Mouse (Mus musculus) E14TG2a.4 (cell line): ENCODE measurements at regions not wholly inside any gene's neighbourhood (a gene's known extent, or its start where the extent isn't known, plus 50 kb on each side); places are given as distances from the start of the nearest gene placed in this dataset.

Experiments
- CTCF ChIP-seq: conservative IDR thresholded peaks from 2 replicates; pipeline ENCODE4 v1.5.1; 2014; ENCODE audit warnings: low read length
- NANOG ChIP-seq: IDR thresholded peaks from 2 replicates; pipeline ENCODE4 v1.6.1; 2014; ENCODE audit warnings: borderline replicate concordance, low read length, mixed read lengths
- POU5F1 ChIP-seq: IDR thresholded peaks from 2 replicates; pipeline ENCODE4 v1.6.1; 2014; ENCODE audit warnings: low read length, borderline replicate concordance

DNA sequence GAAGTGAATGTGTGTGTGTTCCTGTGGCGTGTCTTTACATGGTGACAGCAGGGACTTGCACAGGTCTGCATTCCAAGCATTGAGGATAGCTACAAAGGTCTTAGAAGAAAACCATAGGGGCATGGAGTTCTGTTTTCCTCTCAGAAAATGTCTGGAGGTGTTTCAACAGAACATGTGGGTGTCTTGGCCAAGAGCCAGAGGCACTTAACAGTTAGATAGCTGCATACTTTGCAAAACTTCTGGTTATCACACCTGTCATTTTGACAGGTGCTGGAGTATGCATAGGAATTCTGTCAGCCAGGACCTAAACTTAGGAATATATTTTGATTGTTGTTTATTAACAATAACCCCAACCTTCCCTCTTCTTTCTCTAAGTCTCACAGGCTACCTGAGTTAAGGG is 350.9 kb upstream of the Tmem132c start:
- no peak for TF ChIP-seq CTCF
- TF ChIP-seq POU5F1: no peak
- TF ChIP-seq NANOG: no peak
